Mouse (Mus musculus): ENCODE measurements around the gene Map3k6.

GRCm38 (mm10) chr4:133220656-133221055, 20.0 kb upstream of the Map3k6 start:
- no peak for TF ChIP-seq MYOD1 (IDR thresholded peaks at IDR 0.05; ENCODE audit: control insufficient read depth in 1 of 3, insufficient read length in 2 of 3, low read depth in 2 of 3)
- no peak for TF ChIP-seq POLR2A (IDR thresholded peaks at IDR 0.05; ENCODE audit: insufficient read length, low read depth)
- TF ChIP-seq USF1 (IDR thresholded peaks at IDR 0.05; ENCODE audit: low read depth), result no peak
- TF ChIP-seq SRF (IDR thresholded peaks at IDR 0.05; ENCODE audit: control insufficient read depth, insufficient read length, low read depth), result no peak
- TF ChIP-seq MYOG (IDR thresholded peaks at IDR 0.05; ENCODE audit: control insufficient read depth in 1 of 3, insufficient read depth in 1 of 3, insufficient read length in 2 of 3, low read depth in 2 of 3), result no peak
- TF ChIP-seq POLR2AphosphoS2 (IDR thresholded peaks at IDR 0.05; ENCODE audit: insufficient read length, low read depth), result no peak
